Mouse (Mus musculus): ENCODE data around the gene Serpini2.

DNA sequence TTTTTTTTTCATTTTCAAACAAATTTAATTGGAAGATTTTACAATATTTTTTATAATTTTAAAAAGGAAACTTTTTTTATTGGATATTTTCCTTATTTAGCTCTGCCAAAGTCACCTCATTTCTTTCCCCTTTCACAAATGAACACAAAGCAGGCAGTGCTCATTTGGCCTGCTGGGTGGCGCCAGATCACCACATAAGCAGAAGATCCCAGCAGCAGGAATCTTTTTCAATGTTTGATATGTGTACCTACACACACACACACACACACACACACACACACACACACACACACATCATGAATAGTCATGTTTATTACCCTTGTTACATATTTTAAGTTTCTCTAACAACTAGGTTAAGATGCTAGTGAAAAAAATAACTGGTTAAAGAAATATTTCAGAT lies 50.7 kb downstream of the Serpini2 start:
- TF ChIP-seq CTCF (IDR thresholded peaks at IDR 0.05; ENCODE audit: extremely low read depth, insufficient read length, insufficient replicate concordance, low read depth, low read length) = peak; percentile 62; the same call in 1 of the 2 replicates
- no peak for TF ChIP-seq POLR2A (IDR thresholded peaks at IDR 0.05; ENCODE audit: low read depth, low read length)
